Mouse (Mus musculus): ENCODE data around the gene Nptn.

The Nptn gene

DNA sequence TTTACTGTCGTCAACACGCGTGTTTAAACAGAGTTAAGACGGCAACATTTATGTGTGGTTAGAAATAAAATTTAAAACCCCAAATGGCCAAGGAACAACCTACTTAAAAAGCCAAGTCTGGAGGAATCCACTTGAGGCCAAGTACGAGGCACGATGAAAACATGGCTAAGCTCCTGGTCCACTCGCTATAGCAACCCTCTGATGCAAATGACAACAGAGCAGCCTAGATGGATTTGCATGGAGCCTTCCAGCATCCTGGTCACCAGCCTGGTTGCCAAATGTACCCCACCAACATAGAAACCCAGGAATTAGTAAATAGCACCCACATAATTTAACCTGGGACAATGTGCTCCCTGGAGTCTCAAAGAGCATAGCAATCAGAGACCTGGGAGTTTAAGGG, 121.7 kb downstream of the Nptn start:
- DNase-seq: no peak

DNA sequence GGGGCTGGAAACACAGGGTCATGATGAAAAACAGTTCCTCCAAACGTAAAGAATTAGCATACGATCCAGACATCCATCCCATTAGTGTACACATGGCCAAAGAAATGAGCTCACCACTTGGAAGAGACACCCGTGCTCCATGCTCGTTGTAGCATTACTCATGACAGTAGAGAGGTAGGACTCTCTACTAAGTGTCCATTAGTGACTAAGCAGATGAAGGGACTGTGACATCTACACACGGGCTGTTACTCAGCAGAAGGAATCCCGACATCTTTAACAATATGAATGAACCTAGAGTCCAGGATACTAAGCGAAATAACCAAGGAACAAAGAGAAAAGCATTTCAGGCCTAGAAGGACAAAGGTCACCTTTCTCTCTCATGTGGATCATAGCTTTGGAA, 124.0 kb downstream of the Nptn start:
- no peak for DNase-seq

Data from right cerebral cortex, adult 18-20 months (tissue).